Mouse (Mus musculus): ENCODE results near the gene Gadd45b. TPM values are rescaled to one million over a fixed set of nuclear protein-coding genes. Genes with fewer than 3 reads are reported as not detected.
A peak's percentile ranks its signal among the peaks of the same experiment; 100 is the strongest.

Gene Gadd45b
- polyA plus RNA-seq, 1 experiment from 2014 or later, result 21.3 TPM

- WGBS (ENCODE audit: insufficient replicate concordance), result 2% methylated on average over 26 of the region's 26 CpGs
- ATAC-seq (replicated peaks; ENCODE audit: insufficient number of reproducible peaks, low FRiP score, low TSS enrichment), result no peak
- no peaks in the 10 kb centered on the region for H3K9me3 ChIP-seq (replicated peaks; ENCODE audit: control insufficient read depth, low read length)
- peaks cover 20% of the 10 kb centered on the region for H3K27me3 ChIP-seq (ENCODE audit: control insufficient read depth, insufficient read depth, low read length)
- H3K4me1 ChIP-seq (ENCODE audit: control insufficient read depth, insufficient read depth, low read length), result peaks cover 57% of the 10 kb centered on the region
- no peak overlapping the region; the same call in 1 of the 2 replicates for H3K9ac ChIP-seq (ENCODE audit: low read depth, low read length)
- peak overlapping the region; percentile 77 for H3K4me3 ChIP-seq (ENCODE audit: low read depth, low read length)
- peak overlapping the region; percentile 90 for H3K4me2 ChIP-seq
- H3K27ac ChIP-seq (ENCODE audit: low read depth, low read length), result no peak overlapping the region
- H3K36me3 ChIP-seq (ENCODE audit: control insufficient read depth, insufficient read depth, low read length), result no peaks in the 10 kb centered on the region
Observed at GRCm38 (mm10) chr10:80931695-80932094, 1.8 kb downstream of the Gadd45b start.

GRCm38 (mm10) chr10:80932206-80932605, 2.3 kb downstream of the Gadd45b start:
- no peak for ATAC-seq (replicated peaks; ENCODE audit: insufficient number of reproducible peaks, low FRiP score, low TSS enrichment)
- under 1% methylated on average over 20 of the region's 20 CpGs for WGBS (ENCODE audit: insufficient replicate concordance)
- Histone ChIP-seq H3K4me2 (peak overlapping the region; percentile 90), H3K9me3 (replicated peaks; ENCODE audit: control insufficient read depth, low read length) (no peaks in the 10 kb centered on the region), H3K36me3 (ENCODE audit: control insufficient read depth, insufficient read depth, low read length) (no peaks in the 10 kb centered on the region), H3K4me1 (ENCODE audit: control insufficient read depth, insufficient read depth, low read length) (peaks cover 63% of the 10 kb centered on the region), H3K27ac (ENCODE audit: low read depth, low read length) (no peak overlapping the region; the same call in 1 of the 2 replicates), H3K4me3 (ENCODE audit: low read depth, low read length) (peak overlapping the region; percentile 77), H3K27me3 (ENCODE audit: control insufficient read depth, insufficient read depth, low read length) (peaks cover 20% of the 10 kb centered on the region), H3K9ac (ENCODE audit: low read depth, low read length) (peak overlapping the region; percentile 69)

GRCm38 (mm10) chr10:80932700-80933420, 3.0 kb downstream of the Gadd45b start:
- ATAC-seq (replicated peaks; ENCODE audit: insufficient number of reproducible peaks, low FRiP score, low TSS enrichment), result no peak
- no peaks in the 10 kb centered on the region for H3K9me3 ChIP-seq (replicated peaks; ENCODE audit: control insufficient read depth, low read length)
- H3K4me3 ChIP-seq (ENCODE audit: low read depth, low read length), result peak overlapping the region; percentile 77
- H3K27ac ChIP-seq (ENCODE audit: low read depth, low read length), result no peak overlapping the region; the same call in 1 of the 2 replicates
- peak overlapping the region; percentile 69 for H3K9ac ChIP-seq (ENCODE audit: low read depth, low read length)
- peaks cover 21% of the 10 kb centered on the region for H3K27me3 ChIP-seq (ENCODE audit: control insufficient read depth, insufficient read depth, low read length)
- H3K4me2 ChIP-seq, result peak overlapping the region; percentile 90
- no peaks in the 10 kb centered on the region for H3K36me3 ChIP-seq (ENCODE audit: control insufficient read depth, insufficient read depth, low read length)
- H3K4me1 ChIP-seq (ENCODE audit: control insufficient read depth, insufficient read depth, low read length), result peaks cover 69% of the 10 kb centered on the region
- WGBS (ENCODE audit: insufficient replicate concordance), result 2% methylated on average over 17 of the region's 17 CpGs

- WGBS (ENCODE audit: insufficient replicate concordance), result 3% methylated on average over 21 of the region's 21 CpGs
- Histone ChIP-seq H3K36me3 (ENCODE audit: control insufficient read depth, insufficient read depth, low read length) (no peaks in the 10 kb centered on the region), H3K27ac (ENCODE audit: low read depth, low read length) (no peak overlapping the region), H3K27me3 (ENCODE audit: control insufficient read depth, insufficient read depth, low read length) (peaks cover 23% of the 10 kb centered on the region), H3K9ac (ENCODE audit: low read depth, low read length) (peak overlapping the region; percentile 47; the same call in 1 of the 2 replicates), H3K4me3 (ENCODE audit: low read depth, low read length) (peak overlapping the region; percentile 77; the same call in 1 of the 2 replicates), H3K4me1 (ENCODE audit: control insufficient read depth, insufficient read depth, low read length) (peaks cover 75% of the 10 kb centered on the region), H3K4me2 (peak overlapping the region; percentile 90), H3K9me3 (replicated peaks; ENCODE audit: control insufficient read depth, low read length) (no peaks in the 10 kb centered on the region)
- ATAC-seq (replicated peaks; ENCODE audit: insufficient number of reproducible peaks, low FRiP score, low TSS enrichment), result no peak
Observed at GRCm38 (mm10) chr10:80933421-80933979, 3.6 kb downstream of the Gadd45b start.

- no peak for ATAC-seq (replicated peaks; ENCODE audit: insufficient number of reproducible peaks, low FRiP score, low TSS enrichment)
- Histone ChIP-seq H3K4me1 (ENCODE audit: control insufficient read depth, insufficient read depth, low read length) (peaks cover 80% of the 10 kb centered on the region), H3K27ac (ENCODE audit: low read depth, low read length) (no peak overlapping the region), H3K9ac (ENCODE audit: low read depth, low read length) (no peak overlapping the region), H3K36me3 (ENCODE audit: control insufficient read depth, insufficient read depth, low read length) (no peaks in the 10 kb centered on the region), H3K4me3 (ENCODE audit: low read depth, low read length) (no peak overlapping the region), H3K4me2 (peak overlapping the region; percentile 90; the same call in 1 of the 2 replicates), H3K9me3 (replicated peaks; ENCODE audit: control insufficient read depth, low read length) (no peaks in the 10 kb centered on the region), H3K27me3 (ENCODE audit: control insufficient read depth, insufficient read depth, low read length) (peaks cover 23% of the 10 kb centered on the region)
- 40% methylated on average over 14 of the region's 14 CpGs for WGBS (ENCODE audit: insufficient replicate concordance)
Observed at GRCm38 (mm10) chr10:80934136-80934985, 4.5 kb downstream of the Gadd45b start.

- no peak overlapping the region for H3K27ac ChIP-seq (ENCODE audit: low read depth, low read length)
- H3K4me2 ChIP-seq, result no peak overlapping the region; the same call in 1 of the 2 replicates
- H3K4me3 ChIP-seq (ENCODE audit: low read depth, low read length), result no peak overlapping the region
- peaks cover 86% of the 10 kb centered on the region for H3K4me1 ChIP-seq (ENCODE audit: control insufficient read depth, insufficient read depth, low read length)
- H3K27me3 ChIP-seq (ENCODE audit: control insufficient read depth, insufficient read depth, low read length), result peaks cover 23% of the 10 kb centered on the region
- no peaks in the 10 kb centered on the region for H3K9me3 ChIP-seq (replicated peaks; ENCODE audit: control insufficient read depth, low read length)
- ATAC-seq (replicated peaks; ENCODE audit: insufficient number of reproducible peaks, low FRiP score, low TSS enrichment), result no peak
- H3K36me3 ChIP-seq (ENCODE audit: control insufficient read depth, insufficient read depth, low read length), result no peaks in the 10 kb centered on the region
- WGBS (ENCODE audit: insufficient replicate concordance), result 22% methylated on average over 3 of the region's 3 CpGs
- no peak overlapping the region for H3K9ac ChIP-seq (ENCODE audit: low read depth, low read length)
Observed at GRCm38 (mm10) chr10:80935241-80935640, 5.4 kb downstream of the Gadd45b start.

- Histone ChIP-seq H3K9me3 (replicated peaks; ENCODE audit: control insufficient read depth, low read length) (no peaks in the 10 kb centered on the region), H3K27me3 (ENCODE audit: control insufficient read depth, insufficient read depth, low read length) (peaks cover 23% of the 10 kb centered on the region), H3K27ac (ENCODE audit: low read depth, low read length) (no peak overlapping the region), H3K4me3 (ENCODE audit: low read depth, low read length) (peak overlapping the region; percentile 49), H3K4me1 (ENCODE audit: control insufficient read depth, insufficient read depth, low read length) (peaks cover 86% of the 10 kb centered on the region), H3K4me2 (peak overlapping the region; percentile 81), H3K36me3 (ENCODE audit: control insufficient read depth, insufficient read depth, low read length) (no peaks in the 10 kb centered on the region), H3K9ac (ENCODE audit: low read depth, low read length) (peak overlapping the region; percentile 80; the same call in 1 of the 2 replicates)
- 8% methylated on average over 17 of the region's 17 CpGs for WGBS (ENCODE audit: insufficient replicate concordance)
- ATAC-seq (replicated peaks; ENCODE audit: insufficient number of reproducible peaks, low FRiP score, low TSS enrichment), result no peak
Observed at GRCm38 (mm10) chr10:80935698-80936097, 5.8 kb downstream of the Gadd45b start.

DNA sequence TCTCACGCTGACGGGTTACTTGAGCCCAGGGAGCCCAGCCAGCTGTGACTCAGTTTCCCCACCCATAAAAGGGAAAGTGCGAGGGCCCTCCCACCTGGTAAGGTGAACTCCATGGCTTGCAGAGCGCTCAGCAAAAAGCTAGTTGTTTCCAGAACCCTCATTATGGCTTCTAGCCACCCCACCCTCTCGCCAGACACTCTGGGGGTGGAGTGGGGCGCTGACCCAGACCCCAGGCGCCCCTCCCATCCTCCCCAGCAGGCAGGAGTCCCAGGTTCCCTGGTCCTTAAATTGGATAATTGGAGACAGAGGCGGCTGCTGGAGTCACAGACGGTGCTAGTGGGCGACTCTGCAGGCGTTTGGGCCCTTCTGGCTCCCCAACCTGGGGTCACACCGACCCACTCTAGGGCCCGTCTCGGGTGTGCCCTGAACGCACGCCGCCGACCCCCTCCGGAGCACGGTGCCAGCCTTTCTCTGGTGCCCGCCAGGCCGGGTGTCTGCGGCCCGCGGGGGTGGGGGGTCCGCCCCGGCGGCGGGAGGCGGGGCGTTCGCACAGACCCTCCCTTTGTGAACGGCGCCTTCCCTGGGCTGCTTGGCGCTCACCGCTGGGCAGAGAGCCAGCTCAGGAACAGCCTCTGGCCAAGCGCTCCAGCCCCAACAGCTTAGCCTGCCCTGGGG, 6.4 kb downstream of the Gadd45b start:
- Histone ChIP-seq H3K4me3 (ENCODE audit: low read depth, low read length) (peak overlapping the region; percentile 49), H3K9ac (ENCODE audit: low read depth, low read length) (peak overlapping the region; percentile 80), H3K4me2 (peak overlapping the region; percentile 81), H3K9me3 (replicated peaks; ENCODE audit: control insufficient read depth, low read length) (no peaks in the 10 kb centered on the region), H3K4me1 (ENCODE audit: control insufficient read depth, insufficient read depth, low read length) (peaks cover 86% of the 10 kb centered on the region), H3K27me3 (ENCODE audit: control insufficient read depth, insufficient read depth, low read length) (peaks cover 20% of the 10 kb centered on the region), H3K36me3 (ENCODE audit: control insufficient read depth, insufficient read depth, low read length) (no peaks in the 10 kb centered on the region), H3K27ac (ENCODE audit: low read depth, low read length) (peak overlapping the region; percentile 59)
- WGBS (ENCODE audit: insufficient replicate concordance), result 2% methylated on average over 36 of the region's 37 CpGs
- peak; percentile 32; the same call in 1 of the 2 replicates for ATAC-seq (replicated peaks; ENCODE audit: insufficient number of reproducible peaks, low FRiP score, low TSS enrichment)
